ENCODE assay signal across 39 mouse cellular contexts in the genomic region with DNA sequence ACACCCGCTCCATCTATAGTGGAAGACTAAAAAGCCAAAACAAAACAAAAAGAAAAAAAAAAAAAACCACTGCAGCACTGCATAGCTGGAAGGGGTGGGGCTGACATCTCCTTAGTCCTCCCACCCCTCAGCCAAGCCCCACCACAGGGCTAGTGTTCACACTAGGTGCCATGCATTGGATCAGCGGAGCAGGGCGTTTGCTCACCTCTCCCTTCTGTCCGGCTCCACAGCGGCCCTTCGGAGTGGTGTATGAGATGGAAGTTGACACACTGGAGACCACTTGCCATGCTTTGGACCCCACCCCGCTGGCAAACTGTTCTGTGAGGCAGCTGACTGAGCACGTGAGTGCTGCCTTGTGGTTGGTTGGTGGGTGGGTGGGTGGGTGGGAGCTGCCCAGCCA. TPM values are rescaled to one million over a fixed set of nuclear protein-coding genes. Genes with fewer than 3 reads are reported as not detected.
DNase-seq lines count a peak whose midpoint lies in the region; ATAC-seq and TF ChIP-seq lines count a peak whose summit lies in the region.
"Had no signal": no experiment of that assay in that cellular context is flagged by ENCODE, and none has a peak within 500 bp of the region (broad histone marks: within the 10 kb centered on the region; RNA-seq: fewer than 3 reads in every experiment).

No protein-coding gene starts in this region.

- no peak for ATAC-seq in hindbrain, embryonic 14.5 days (ENCODE audit: low FRiP score)
- ATAC-seq in liver, embryonic 15.5 days (ENCODE audit: insufficient read depth), result peak; percentile 19; the same call in 1 of the 2 replicates
- ATAC-seq: forebrain, postnatal 0 days; intestine, postnatal 0 days; Patski had no signal

- H3K9me3 ChIP-seq in hindbrain, embryonic 10.5 days, result no peaks in the 10 kb centered on the region
- no peaks in the 10 kb centered on the region for H3K9me3 ChIP-seq in hindbrain, embryonic 14.5 days (ENCODE audit: control insufficient read depth, low read length)
- no peaks in the 10 kb centered on the region for H3K9me3 ChIP-seq in liver, embryonic 15.5 days (replicated peaks)
- H3K9me3 ChIP-seq: embryonic facial prominence, embryonic 10.5 days; embryonic facial prominence, embryonic 15.5 days; forebrain, embryonic 12.5 days; heart, embryonic 10.5 days; heart, embryonic 15.5 days; hindbrain, embryonic 13.5 days; lung, embryonic 15.5 days; neural tube, embryonic 13.5 days had no signal

- no peaks in the 10 kb centered on the region for H3K27me3 ChIP-seq in hindbrain, embryonic 10.5 days (ENCODE audit: insufficient read depth, poor library complexity, severe bottlenecking)
- H3K27me3 ChIP-seq in hindbrain, embryonic 14.5 days (ENCODE audit: control insufficient read depth, insufficient read depth, low read length), result no peaks in the 10 kb centered on the region
- H3K27me3 ChIP-seq in testis, adult 2 months (ENCODE audit: control insufficient read depth, insufficient read depth, low read length), result no peaks in the 10 kb centered on the region
- no peaks in the 10 kb centered on the region for H3K27me3 ChIP-seq in liver, embryonic 15.5 days
- H3K27me3 ChIP-seq: CH12.LX; embryonic facial prominence, embryonic 15.5 days; forebrain, embryonic 12.5 days; heart, embryonic 15.5 days; hindbrain, embryonic 13.5 days; lung, embryonic 15.5 days; neural tube, embryonic 13.5 days had no signal

- DNase-seq in hindbrain, embryonic 10.5 days (ENCODE audit: low spot score), result no peak
- DNase-seq in hindbrain, embryonic 14.5 days (ENCODE audit: low spot score), result no peak
- no peak for DNase-seq in testis, postnatal 14 days (ENCODE audit: low spot score)
- no peak for DNase-seq in natural killer cell, adult 2 months (ENCODE audit: low spot score in 2 of 2)
- DNase-seq in left cerebral cortex, postnatal 36 days (ENCODE audit: low spot score in 2 of 2), result no peak
- DNase-seq in cerebellum, adult 9-11 months, result no peak
- DNase-seq: adrenal gland, adult 2 months; adrenal gland, postnatal 36 days; cerebellum, adult 18-20 months; cerebellum, postnatal 14 days; forebrain, postnatal 0 days; heart, postnatal 36 days; kidney, postnatal 4 days; left cerebral cortex, postnatal 4 days; thymus, postnatal 25 days had no signal

- H3K27ac ChIP-seq in hindbrain, embryonic 10.5 days, result 0 out of 2 replicates have a peak overlapping the region, but pooled peaks have one; percentile 35
- H3K27ac ChIP-seq in hindbrain, embryonic 14.5 days, result no peak overlapping the region
- H3K27ac ChIP-seq in testis, adult 2 months (ENCODE audit: control insufficient read depth, insufficient read depth, low read depth, low read length), result no peak overlapping the region
- H3K27ac ChIP-seq in liver, embryonic 15.5 days (replicated peaks), result peak overlapping the region; percentile 24; the same call in 1 of the 2 replicates
- H3K27ac ChIP-seq: embryonic facial prominence, embryonic 15.5 days; forebrain, embryonic 12.5 days; heart, embryonic 10.5 days; heart, embryonic 15.5 days; hindbrain, embryonic 13.5 days; lung, embryonic 15.5 days; neural tube, embryonic 13.5 days had no signal

- no peak overlapping the region for H3K4me3 ChIP-seq in hindbrain, embryonic 10.5 days
- H3K4me3 ChIP-seq in hindbrain, embryonic 14.5 days (replicated peaks; ENCODE audit: low read length), result no peak overlapping the region
- H3K4me3 ChIP-seq in testis, adult 2 months (ENCODE audit: control insufficient read depth, low read depth, low read length), result peak overlapping the region; percentile 17; the same call in 1 of the 2 replicates
- 0 out of 2 replicates have a peak overlapping the region, but pooled peaks have one; percentile 5 for H3K4me3 ChIP-seq in liver, embryonic 15.5 days (replicated peaks)
- H3K4me3 ChIP-seq: embryonic facial prominence, embryonic 10.5 days; embryonic facial prominence, embryonic 15.5 days; forebrain, embryonic 12.5 days; heart, embryonic 10.5 days; heart, embryonic 15.5 days; hindbrain, embryonic 13.5 days; lung, embryonic 15.5 days; myocyte; neural tube, embryonic 13.5 days had no signal

- no peak for TF ChIP-seq CTCF in testis, adult 2 months (IDR thresholded peaks at IDR 0.05; ENCODE audit: control insufficient read depth, insufficient read depth, insufficient replicate concordance, low read depth, low read length)

- intact Hi-C loops in left cerebral cortex, postnatal 36 days (cut with DNase I), result no loop called here

- H3K4me1 ChIP-seq in hindbrain, embryonic 10.5 days (replicated peaks), result peaks cover 6% of the 10 kb centered on the region
- no peaks in the 10 kb centered on the region for H3K4me1 ChIP-seq in hindbrain, embryonic 14.5 days (replicated peaks; ENCODE audit: control insufficient read depth, insufficient read depth, low read length)
- peaks cover 3% of the 10 kb centered on the region for H3K4me1 ChIP-seq in testis, adult 2 months (ENCODE audit: control insufficient read depth, insufficient read depth, low read length)
- peaks cover 16% of the 10 kb centered on the region for H3K4me1 ChIP-seq in liver, embryonic 15.5 days (replicated peaks)
- H3K4me1 ChIP-seq: embryonic facial prominence, embryonic 10.5 days; embryonic facial prominence, embryonic 15.5 days; forebrain, embryonic 12.5 days; heart, embryonic 10.5 days; heart, embryonic 15.5 days; hindbrain, embryonic 13.5 days; lung, embryonic 15.5 days; neural tube, embryonic 13.5 days had no signal

- H3K9ac ChIP-seq in hindbrain, embryonic 14.5 days, result no peak overlapping the region
- H3K9ac ChIP-seq in liver, embryonic 15.5 days, result no peak overlapping the region
- H3K9ac ChIP-seq: embryonic facial prominence, embryonic 15.5 days; forebrain, embryonic 12.5 days; forebrain, postnatal 0 days; heart, embryonic 15.5 days; hindbrain, embryonic 13.5 days; lung, embryonic 15.5 days; neural tube, embryonic 13.5 days had no signal

- H3K36me3 ChIP-seq in hindbrain, embryonic 10.5 days, result no peaks in the 10 kb centered on the region
- H3K36me3 ChIP-seq in hindbrain, embryonic 14.5 days (replicated peaks; ENCODE audit: control insufficient read depth, insufficient read depth), result no peaks in the 10 kb centered on the region
- no peaks in the 10 kb centered on the region for H3K36me3 ChIP-seq in testis, adult 2 months (ENCODE audit: control insufficient read depth, insufficient read depth, low read length)
- H3K36me3 ChIP-seq in liver, embryonic 15.5 days (replicated peaks), result no peaks in the 10 kb centered on the region
- H3K36me3 ChIP-seq: embryonic facial prominence, embryonic 10.5 days; embryonic facial prominence, embryonic 15.5 days; forebrain, embryonic 12.5 days; heart, embryonic 10.5 days; heart, embryonic 15.5 days; hindbrain, embryonic 13.5 days; lung, embryonic 15.5 days; neural tube, embryonic 13.5 days had no signal

- 74% methylated on average over 8 of the region's 8 CpGs for WGBS in hindbrain, embryonic 10.5 days
- WGBS in hindbrain, embryonic 14.5 days, result 66% methylated on average over 8 of the region's 8 CpGs
- WGBS in liver, embryonic 15.5 days (ENCODE audit: insufficient replicate concordance), result 61% methylated on average over 8 of the region's 8 CpGs

- TF ChIP-seq POLR2A in testis, adult 2 months (IDR thresholded peaks at IDR 0.05; ENCODE audit: control insufficient read depth, low read depth, low read length), result no peak

- no peak overlapping the region for H3K4me2 ChIP-seq in hindbrain, embryonic 14.5 days (replicated peaks)
- H3K4me2 ChIP-seq in liver, embryonic 15.5 days, result 0 out of 2 replicates have a peak overlapping the region, but pooled peaks have one; percentile 23
- H3K4me2 ChIP-seq: embryonic facial prominence, embryonic 15.5 days; forebrain, embryonic 12.5 days; heart, embryonic 15.5 days; hindbrain, embryonic 13.5 days; lung, embryonic 15.5 days; midbrain, embryonic 11.5 days; neural tube, embryonic 13.5 days had no signal

RNA-seq across cellular contexts. Expression of gene Ahsg, which starts 3.0 kb away (rescaled TPM):
- polyA plus RNA-seq in hindbrain, embryonic 10.5 days (2016; fragmentation: Nextera tagmentation; extraction: Ambion mirVana), result 0.31 TPM in 1 of 2 replicates, not detected in the other
- polyA plus RNA-seq in hindbrain, embryonic 14.5 days (2014; fragmentation: Nextera tagmentation; extraction: Ambion mirVana), result not detected in 2 replicates
- 0.15 and 0.69 TPM in 2 replicates for polyA plus RNA-seq in testis, adult 2 months (2012; rRNA removed)
- 2,676 and 4,109 TPM in 2 replicates for polyA plus RNA-seq in liver, embryonic 15.5 days (2015; fragmentation: Nextera tagmentation; extraction: Ambion mirVana)
- total RNA-seq in left cerebral cortex, postnatal 36 days (2021), result not detected
- total RNA-seq: CH12.LX; forebrain, postnatal 0 days; layer of hippocampus, adult 8-10 months; layer of hippocampus, postnatal 25 days; left cerebral cortex, postnatal 4 days; megakaryocyte progenitor cell, adult 5-6 weeks; MEL; midbrain, postnatal 0 days had no signal
- polyA plus RNA-seq: C2C12; embryonic facial prominence, embryonic 10.5 days; forebrain, embryonic 12.5 days; forebrain, postnatal 0 days; hindbrain, embryonic 13.5 days; myocyte; Patski had no signal

RNA-seq across cellular contexts. Expression of gene Fetub, which starts 24.0 kb away (rescaled TPM):
- polyA plus RNA-seq in hindbrain, embryonic 10.5 days (2016; fragmentation: Nextera tagmentation; extraction: Ambion mirVana), result not detected in 2 replicates
- polyA plus RNA-seq in hindbrain, embryonic 14.5 days (2014; fragmentation: Nextera tagmentation; extraction: Ambion mirVana), result not detected in 2 replicates
- 0.41 and 0.94 TPM in 2 replicates for polyA plus RNA-seq in testis, adult 2 months (2012; rRNA removed)
- polyA plus RNA-seq in liver, embryonic 15.5 days (2015; fragmentation: Nextera tagmentation; extraction: Ambion mirVana), result 7.3 and 12.9 TPM in 2 replicates
- not detected for total RNA-seq in left cerebral cortex, postnatal 36 days (2021)
- total RNA-seq: forebrain, postnatal 0 days; left cerebral cortex, adult 8-10 months; left cerebral cortex, postnatal 4 days; megakaryocyte progenitor cell, adult 5-6 weeks; MEL; midbrain, postnatal 0 days had no signal
- polyA plus RNA-seq: embryonic facial prominence, embryonic 10.5 days; forebrain, embryonic 12.5 days; heart, embryonic 10.5 days; heart, embryonic 15.5 days; hindbrain, embryonic 13.5 days; intestine, postnatal 0 days; kidney, embryonic 14.5 days; lung, embryonic 15.5 days; midbrain, embryonic 11.5 days; neural tube, embryonic 13.5 days had no signal

RNA-seq across cellular contexts. Expression of gene Dnajb11, which starts 36.5 kb away (rescaled TPM):
- polyA plus RNA-seq in hindbrain, embryonic 10.5 days (2016; fragmentation: Nextera tagmentation; extraction: Ambion mirVana), result 93.2 and 98.3 TPM in 2 replicates
- polyA plus RNA-seq in hindbrain, embryonic 14.5 days (2014; fragmentation: Nextera tagmentation; extraction: Ambion mirVana), result 96.5 and 109 TPM in 2 replicates
- 27.8 and 32.9 TPM in 2 replicates for polyA plus RNA-seq in testis, adult 2 months (2012; rRNA removed)
- polyA plus RNA-seq in liver, embryonic 15.5 days (2015; fragmentation: Nextera tagmentation; extraction: Ambion mirVana), result 58.3 and 60.7 TPM in 2 replicates
- 10 to 100 TPM; 64.7 to 71.8 TPM for total RNA-seq in left cerebral cortex, postnatal 36 days (2021)

RNA-seq across cellular contexts. Expression of gene Tbccd1, which starts 36.6 kb away (rescaled TPM):
- polyA plus RNA-seq in hindbrain, embryonic 10.5 days (2016; fragmentation: Nextera tagmentation; extraction: Ambion mirVana), result 32.3 and 37.6 TPM in 2 replicates
- polyA plus RNA-seq in hindbrain, embryonic 14.5 days (2014; fragmentation: Nextera tagmentation; extraction: Ambion mirVana), result 21.4 and 27.9 TPM in 2 replicates
- polyA plus RNA-seq in testis, adult 2 months (2012; rRNA removed), result 21.2 and 22.1 TPM in 2 replicates
- 22.9 and 27.6 TPM in 2 replicates for polyA plus RNA-seq in liver, embryonic 15.5 days (2015; fragmentation: Nextera tagmentation; extraction: Ambion mirVana)
- total RNA-seq in left cerebral cortex, postnatal 36 days (2021), result 10 to 100 TPM; 13.8 to 16.3 TPM

RNA-seq across cellular contexts. Expression of gene Hrg, which starts 56.8 kb away (rescaled TPM):
- polyA plus RNA-seq in hindbrain, embryonic 10.5 days (2016; fragmentation: Nextera tagmentation; extraction: Ambion mirVana), result 0.15 TPM in 1 of 2 replicates, not detected in the other
- polyA plus RNA-seq in hindbrain, embryonic 14.5 days (2014; fragmentation: Nextera tagmentation; extraction: Ambion mirVana), result 0.19 and 0.31 TPM in 2 replicates
- not detected in 2 replicates for polyA plus RNA-seq in testis, adult 2 months (2012; rRNA removed)
- polyA plus RNA-seq in liver, embryonic 15.5 days (2015; fragmentation: Nextera tagmentation; extraction: Ambion mirVana), result 2.2 and 4.9 TPM in 2 replicates
- total RNA-seq in left cerebral cortex, postnatal 36 days (2021), result not detected
- total RNA-seq: CH12.LX; forebrain, postnatal 0 days; gastrocnemius, adult 8-10 months; heart, postnatal 36 days; layer of hippocampus, adult 8-10 months; layer of hippocampus, postnatal 25 days; left cerebral cortex, adult 8-10 months; left cerebral cortex, postnatal 4 days; megakaryocyte progenitor cell, adult 5-6 weeks; MEL; midbrain, postnatal 0 days had no signal
- polyA plus RNA-seq: C2C12; forebrain, embryonic 12.5 days; forebrain, postnatal 0 days; heart, embryonic 15.5 days; hindbrain, embryonic 13.5 days; intestine, postnatal 0 days; kidney, embryonic 14.5 days; lung, embryonic 15.5 days; midbrain, embryonic 11.5 days; midbrain, postnatal 0 days; myocyte; Patski had no signal

Comparison
In these comparisons a context has a peak if more than half of its experiments do, and no peak if none do; other contexts are left out.
1. H3K27ac ChIP-seq: peak in hindbrain, embryonic 10.5 days (single experiment) and liver, embryonic 15.5 days (single experiment); none in hindbrain, embryonic 14.5 days (single experiment) and testis, adult 2 months (single experiment).
2. H3K4me3 ChIP-seq: peak in testis, adult 2 months (single experiment) and liver, embryonic 15.5 days (single experiment); none in hindbrain, embryonic 10.5 days (single experiment) and hindbrain, embryonic 14.5 days (single experiment).
3. RNA of gene Ahsg, which starts 3.0 kb away (polyA plus RNA-seq): 2,676 to 4,109 TPM in liver, embryonic 15.5 days; 0.31 TPM in hindbrain, embryonic 10.5 days, 0.15 to 0.69 TPM in testis, adult 2 months and not detected in hindbrain, embryonic 14.5 days; every median in the first group is over 1,000 times any median in the second.